Mouse (Mus musculus): ENCODE results near the gene Tbc1d22a. TPM values are rescaled to one million over a fixed set of nuclear protein-coding genes. Genes with fewer than 3 reads are reported as not detected.

Gene Tbc1d22a
- polyA plus RNA-seq, 1 experiment = 19.5 TPM

DNA sequence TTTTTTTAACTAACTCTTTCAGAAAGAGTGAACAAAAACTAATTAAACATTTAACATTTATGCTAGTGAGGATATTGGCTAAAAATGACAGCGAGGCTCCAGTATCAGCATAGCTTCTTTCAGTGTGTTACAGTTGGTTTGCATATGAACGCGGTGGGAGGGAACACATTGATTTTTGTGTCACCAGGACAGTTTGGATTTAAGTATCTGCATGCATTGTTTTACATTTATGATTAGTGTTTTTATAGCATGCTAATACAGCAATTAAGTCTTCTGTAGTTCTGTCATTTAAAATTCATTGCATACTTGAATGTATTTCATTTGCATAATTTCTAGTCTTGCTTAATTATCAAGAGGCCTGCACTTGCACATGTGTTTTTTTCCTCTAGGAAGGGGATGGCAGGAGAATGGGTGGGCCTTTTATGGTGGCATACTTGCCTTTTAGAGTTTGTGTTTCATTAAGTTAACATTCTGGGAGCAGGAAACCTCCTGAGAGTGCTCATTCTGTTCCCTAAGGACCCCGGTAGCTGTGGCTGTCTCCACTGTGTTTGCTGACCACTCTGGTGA, 81.5 kb downstream of the Tbc1d22a start:
- TF ChIP-seq POLR2A (IDR thresholded peaks at IDR 0.05; ENCODE audit: control insufficient read depth, low read depth, low read length) (no peak), CTCF (IDR thresholded peaks at IDR 0.05; ENCODE audit: control insufficient read depth, insufficient read depth, insufficient replicate concordance, low read depth, low read length) (no peak)
- H3K4me3 ChIP-seq (ENCODE audit: control insufficient read depth, low read depth, low read length) = no peak overlapping the region

DNA sequence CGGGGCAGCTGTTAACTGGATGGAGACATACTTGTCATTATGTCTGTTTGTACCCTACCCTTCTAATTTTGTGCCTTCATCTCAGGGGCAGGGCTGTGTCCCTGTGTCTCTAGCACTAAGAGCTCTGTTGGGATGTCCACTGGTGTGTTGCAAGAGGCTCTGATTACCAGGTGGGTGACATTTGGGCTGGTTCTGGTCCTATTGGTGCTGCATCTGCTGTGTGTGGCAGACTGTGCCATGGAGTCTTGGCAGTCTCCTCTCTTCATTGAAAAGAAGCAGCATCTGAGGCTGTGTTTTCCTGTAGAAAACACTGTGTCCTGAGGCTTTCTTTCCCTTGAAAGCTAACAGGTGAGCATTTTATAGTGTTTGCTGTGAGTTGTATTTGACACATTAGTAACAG, 83.0 kb downstream of the Tbc1d22a start:
- Histone ChIP-seq H3K27ac (ENCODE audit: control insufficient read depth, insufficient read depth, low read depth, low read length) (no peak overlapping the region), H3K36me3 (ENCODE audit: control insufficient read depth, insufficient read depth, low read length) (no peaks in the 10 kb centered on the region), H3K4me3 (ENCODE audit: control insufficient read depth, low read depth, low read length) (no peak overlapping the region), H3K27me3 (ENCODE audit: control insufficient read depth, insufficient read depth, low read length) (no peaks in the 10 kb centered on the region), H3K4me1 (ENCODE audit: control insufficient read depth, insufficient read depth, low read length) (peaks cover 3% of the 10 kb centered on the region)
- TF ChIP-seq POLR2A (IDR thresholded peaks at IDR 0.05; ENCODE audit: control insufficient read depth, low read depth, low read length) (no peak), CTCF (IDR thresholded peaks at IDR 0.05; ENCODE audit: control insufficient read depth, insufficient read depth, insufficient replicate concordance, low read depth, low read length) (no peak)

More for the DNA sequence above, 81.5 kb downstream of the Tbc1d22a start:
- Histone ChIP-seq H3K27ac (ENCODE audit: control insufficient read depth, insufficient read depth, low read depth, low read length) (no peak overlapping the region), H3K36me3 (ENCODE audit: control insufficient read depth, insufficient read depth, low read length) (0 out of 2 replicates have a peak, but pooled peaks cover 1% of the 10 kb centered on the region), H3K27me3 (ENCODE audit: control insufficient read depth, insufficient read depth, low read length) (no peaks in the 10 kb centered on the region), H3K4me1 (ENCODE audit: control insufficient read depth, insufficient read depth, low read length) (peaks cover 3% of the 10 kb centered on the region)

DNA sequence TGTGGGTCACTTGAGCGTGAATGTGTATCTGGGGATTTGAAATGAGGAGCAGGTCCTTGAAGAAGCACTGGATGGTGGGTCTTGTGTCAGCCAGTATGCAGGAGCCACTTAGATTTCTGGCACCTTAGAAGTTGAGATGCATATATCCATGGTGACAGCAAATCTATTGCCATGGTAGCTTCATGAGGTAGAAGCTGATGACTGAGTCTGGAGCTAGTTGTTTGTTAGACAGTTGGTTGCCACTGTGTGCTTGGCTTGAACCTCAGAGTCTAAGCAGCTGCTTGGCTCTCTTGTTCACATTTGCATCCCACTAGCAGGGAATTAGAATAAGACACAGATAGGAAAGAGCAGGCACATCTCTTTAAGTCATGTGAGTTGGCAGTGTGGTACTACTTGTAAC, 89.6 kb downstream of the Tbc1d22a start:
- no peak for TF ChIP-seq CTCF (IDR thresholded peaks at IDR 0.05; ENCODE audit: control insufficient read depth, insufficient read depth, insufficient replicate concordance, low read depth, low read length)
- no peaks in the 10 kb centered on the region for H3K27me3 ChIP-seq (ENCODE audit: control insufficient read depth, insufficient read depth, low read length)
- H3K27ac ChIP-seq (ENCODE audit: control insufficient read depth, insufficient read depth, low read depth, low read length) = no peak overlapping the region
- no peaks in the 10 kb centered on the region for H3K36me3 ChIP-seq (ENCODE audit: control insufficient read depth, insufficient read depth, low read length)
- no peaks in the 10 kb centered on the region for H3K4me1 ChIP-seq (ENCODE audit: control insufficient read depth, insufficient read depth, low read length)
- H3K4me3 ChIP-seq (ENCODE audit: control insufficient read depth, low read depth, low read length) = no peak overlapping the region

DNA sequence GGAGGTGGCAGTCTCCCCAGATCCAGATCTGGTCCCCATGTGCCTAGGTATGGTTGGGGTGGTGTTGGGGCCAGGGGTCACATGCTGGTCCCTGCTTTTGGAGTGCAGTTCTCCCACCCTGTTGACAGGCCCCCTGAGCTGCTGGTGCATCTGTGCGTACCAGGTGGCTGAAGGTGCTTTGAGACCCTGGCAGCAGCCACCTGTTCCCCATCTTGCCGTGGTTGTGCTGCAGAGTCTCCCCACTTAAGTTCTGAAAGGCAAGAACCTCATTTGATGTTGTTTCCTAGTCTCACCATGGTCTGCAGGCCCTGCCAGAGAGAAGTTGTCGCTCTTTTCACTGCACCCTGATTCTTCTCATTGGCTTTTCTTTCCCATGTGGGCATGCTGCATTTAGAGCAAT, 90.6 kb downstream of the Tbc1d22a start:
- H3K4me1 ChIP-seq (ENCODE audit: control insufficient read depth, insufficient read depth, low read length) = no peaks in the 10 kb centered on the region
- no peaks in the 10 kb centered on the region for H3K27me3 ChIP-seq (ENCODE audit: control insufficient read depth, insufficient read depth, low read length)
- H3K27ac ChIP-seq (ENCODE audit: control insufficient read depth, insufficient read depth, low read depth, low read length) = no peak overlapping the region
- no peaks in the 10 kb centered on the region for H3K36me3 ChIP-seq (ENCODE audit: control insufficient read depth, insufficient read depth, low read length)
- H3K4me3 ChIP-seq (ENCODE audit: control insufficient read depth, low read depth, low read length) = no peak overlapping the region
- TF ChIP-seq CTCF (IDR thresholded peaks at IDR 0.05; ENCODE audit: control insufficient read depth, insufficient read depth, insufficient replicate concordance, low read depth, low read length) (no peak), POLR2A (IDR thresholded peaks at IDR 0.05; ENCODE audit: control insufficient read depth, low read depth, low read length) (no peak)

DNA sequence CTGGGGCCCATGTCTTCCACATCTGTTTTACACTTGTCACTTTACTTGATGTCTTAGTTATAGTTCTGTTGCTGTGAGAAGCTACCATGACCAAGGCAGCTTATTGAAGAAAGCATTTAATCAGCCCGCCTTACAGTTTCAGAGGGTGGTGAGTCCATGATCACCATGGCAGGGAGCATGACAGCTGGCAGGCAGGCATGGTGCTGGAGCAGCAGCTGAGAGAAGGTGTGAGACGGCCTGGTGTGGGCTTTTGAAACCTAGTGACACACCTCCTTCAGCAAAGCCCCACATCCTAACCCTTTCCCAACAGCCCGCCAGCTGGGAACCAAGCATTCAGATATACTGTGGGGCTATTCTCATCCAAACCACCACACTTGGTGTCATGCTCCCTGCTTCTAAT, 91.0 kb downstream of the Tbc1d22a start:
- Histone ChIP-seq H3K27me3 (ENCODE audit: control insufficient read depth, insufficient read depth, low read length) (no peaks in the 10 kb centered on the region), H3K4me3 (ENCODE audit: control insufficient read depth, low read depth, low read length) (no peak overlapping the region), H3K36me3 (ENCODE audit: control insufficient read depth, insufficient read depth, low read length) (no peaks in the 10 kb centered on the region), H3K27ac (ENCODE audit: control insufficient read depth, insufficient read depth, low read depth, low read length) (no peak overlapping the region), H3K4me1 (ENCODE audit: control insufficient read depth, insufficient read depth, low read length) (no peaks in the 10 kb centered on the region)
- TF ChIP-seq POLR2A (IDR thresholded peaks at IDR 0.05; ENCODE audit: control insufficient read depth, low read depth, low read length) (no peak), CTCF (IDR thresholded peaks at IDR 0.05; ENCODE audit: control insufficient read depth, insufficient read depth, insufficient replicate concordance, low read depth, low read length) (no peak)

DNA sequence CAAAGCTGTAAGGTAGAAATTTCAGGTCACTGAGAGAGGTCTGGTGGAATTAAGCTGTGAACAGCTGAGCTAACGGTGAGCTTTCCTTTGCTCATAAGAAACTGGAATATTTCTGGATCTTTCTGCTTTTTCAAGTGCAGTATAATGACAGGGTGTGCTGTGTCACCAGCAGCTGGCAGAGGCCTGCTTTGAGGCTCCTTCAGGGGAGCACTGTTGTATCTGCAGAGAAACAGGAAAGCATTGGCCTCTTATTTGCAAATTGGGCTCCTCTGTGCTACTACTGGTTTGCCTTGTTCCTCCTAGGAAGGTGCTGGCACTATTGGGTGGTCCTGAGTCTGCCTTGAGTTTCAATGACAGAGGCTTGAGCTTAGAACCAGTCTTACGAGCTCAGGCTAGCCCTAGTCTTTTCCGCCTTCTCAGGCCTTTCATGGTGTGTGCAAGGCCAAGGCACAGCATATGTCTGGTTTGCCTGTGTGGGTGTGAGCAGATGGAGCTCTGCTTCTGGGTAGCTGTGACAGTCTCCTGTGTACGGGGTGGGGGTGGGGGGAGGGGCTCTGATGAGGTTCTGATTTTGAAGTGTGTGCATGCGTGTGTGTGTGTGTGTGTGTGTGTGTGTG, 95.1 kb downstream of the Tbc1d22a start:
- TF ChIP-seq POLR2A (IDR thresholded peaks at IDR 0.05; ENCODE audit: control insufficient read depth, low read depth, low read length) (no peak), CTCF (IDR thresholded peaks at IDR 0.05; ENCODE audit: control insufficient read depth, insufficient read depth, insufficient replicate concordance, low read depth, low read length) (no peak)
- Histone ChIP-seq H3K4me1 (ENCODE audit: control insufficient read depth, insufficient read depth, low read length) (no peaks in the 10 kb centered on the region), H3K27me3 (ENCODE audit: control insufficient read depth, insufficient read depth, low read length) (no peaks in the 10 kb centered on the region), H3K27ac (ENCODE audit: control insufficient read depth, insufficient read depth, low read depth, low read length) (no peak overlapping the region), H3K36me3 (ENCODE audit: control insufficient read depth, insufficient read depth, low read length) (peaks cover 3% of the 10 kb centered on the region; the same call in 1 of the 2 replicates), H3K4me3 (ENCODE audit: control insufficient read depth, low read depth, low read length) (no peak overlapping the region)

DNA sequence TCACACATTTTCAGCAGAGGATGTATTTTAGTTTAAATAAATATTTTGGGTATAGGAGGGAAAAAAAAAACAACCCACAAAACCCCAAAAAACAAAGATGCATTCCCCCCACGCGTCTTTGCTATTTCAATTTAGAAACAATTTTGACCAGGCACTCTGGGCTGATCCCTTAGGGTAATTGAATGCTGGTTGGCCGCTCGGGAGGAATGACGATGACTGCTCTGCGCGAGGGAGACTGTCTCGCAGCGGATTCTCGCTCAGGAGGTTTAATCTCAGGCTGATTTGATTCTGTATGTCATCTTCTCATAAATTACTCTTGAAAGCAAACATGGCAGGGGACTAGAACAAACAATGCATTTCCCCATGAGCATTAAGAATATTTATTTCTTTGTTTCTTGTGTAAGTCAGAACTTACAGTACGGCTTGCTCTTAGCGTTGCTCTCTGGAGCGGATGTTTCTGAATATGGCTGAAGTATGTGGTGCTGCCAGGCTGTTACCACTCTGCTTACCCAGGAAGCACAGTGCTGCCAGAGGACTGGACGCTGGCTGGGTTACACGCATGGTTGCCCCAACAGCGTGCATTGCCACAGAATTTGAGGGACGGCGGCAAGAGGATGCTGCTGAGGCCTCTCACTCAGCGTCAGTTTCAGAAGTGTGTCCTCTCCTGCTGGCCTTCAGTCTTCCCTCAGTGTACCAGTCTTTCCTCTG, 106.7 kb downstream of the Tbc1d22a start:
- no peak overlapping the region for H3K27ac ChIP-seq (ENCODE audit: control insufficient read depth, insufficient read depth, low read depth, low read length)
- H3K4me3 ChIP-seq (ENCODE audit: control insufficient read depth, low read depth, low read length) = no peak overlapping the region
- no peaks in the 10 kb centered on the region for H3K36me3 ChIP-seq (ENCODE audit: control insufficient read depth, insufficient read depth, low read length)
- H3K27me3 ChIP-seq (ENCODE audit: control insufficient read depth, insufficient read depth, low read length) = no peaks in the 10 kb centered on the region
- H3K4me1 ChIP-seq (ENCODE audit: control insufficient read depth, insufficient read depth, low read length) = no peaks in the 10 kb centered on the region
- no peak for TF ChIP-seq POLR2A (IDR thresholded peaks at IDR 0.05; ENCODE audit: control insufficient read depth, low read depth, low read length)
- TF ChIP-seq CTCF (IDR thresholded peaks at IDR 0.05; ENCODE audit: control insufficient read depth, insufficient read depth, insufficient replicate concordance, low read depth, low read length) = no peak

Measured in testis, adult 2 months (tissue).